Mouse (Mus musculus): ENCODE measurements around the gene Pbx1.

GRCm38 (mm10) chr1:168198276-168198675 is 233.8 kb downstream of the Pbx1 start:
- no peak for TF ChIP-seq POLR2A (IDR thresholded peaks at IDR 0.05; ENCODE audit: borderline replicate concordance, extremely low read depth, insufficient read depth, insufficient read length, poor library complexity, severe bottlenecking)
- no peak for TF ChIP-seq CTCF (IDR thresholded peaks at IDR 0.05; ENCODE audit: borderline replicate concordance, extremely low read depth, insufficient read depth, insufficient read length)

All from brain, embryonic 14.5 days (tissue).